Mouse (Mus musculus): Measurements from ENCODE around the gene Pecr.

DNA sequence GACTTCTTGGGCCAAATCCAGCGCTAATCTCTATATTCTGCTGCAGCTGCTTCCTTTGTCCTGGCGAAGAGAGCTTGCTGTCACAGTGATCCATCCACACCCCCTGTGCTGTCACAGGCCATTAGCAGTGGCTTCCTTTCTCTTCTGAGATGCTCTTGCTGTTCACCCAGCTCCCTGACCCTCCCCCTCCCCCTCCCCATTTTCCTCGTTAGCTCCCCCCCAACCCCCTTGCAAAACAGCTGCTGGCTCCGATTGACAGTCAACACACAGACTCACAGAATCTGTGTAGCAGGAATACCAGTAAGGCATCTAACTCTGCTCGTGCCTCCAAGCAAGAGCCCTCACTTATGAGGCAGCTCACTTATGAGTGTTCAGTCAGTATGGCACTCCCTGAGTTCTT, 2.8 kb upstream of the Pecr start:
- TF ChIP-seq CTCF (IDR thresholded peaks at IDR 0.05; ENCODE audit: low read depth) (no peak), EP300 (IDR thresholded peaks at IDR 0.05; ENCODE audit: low read depth) (no peak)

All from liver, postnatal 0 days (tissue).